Mouse (Mus musculus): ENCODE measurements at regions not wholly inside any gene's neighbourhood (a gene's known extent, or its start where the extent isn't known, plus 50 kb on each side); places are given as distances from the start of the nearest gene placed in this dataset.

GRCm38 (mm10) chr4:105632581-105633358 is 156.9 kb upstream of the Gm12728 start:
- no peak overlapping the region for H3K4me3 ChIP-seq (ENCODE audit: control insufficient read depth in 1 of 2, insufficient read depth in 1 of 2, low read depth in 2 of 2, low read length in 2 of 2)
- no peaks in the 10 kb centered on the region for H3K79me2 ChIP-seq (ENCODE audit: control insufficient read depth, insufficient read depth, low read length, poor library complexity)
- no peaks in the 10 kb centered on the region for H3K9me3 ChIP-seq (replicated peaks; ENCODE audit: insufficient read depth, low read length)
- H3K4me1 ChIP-seq (ENCODE audit: control insufficient read depth in 1 of 2, insufficient read depth in 2 of 2, low read length in 2 of 2) = no peaks in the 10 kb centered on the region
- TF ChIP-seq MYC (IDR thresholded peaks at IDR 0.05; ENCODE audit: low read depth, low read length) (no peak), NELFE (IDR thresholded peaks at IDR 0.05; ENCODE audit: low read depth, low read length) (no peak), CHD1 (IDR thresholded peaks at IDR 0.05; ENCODE audit: low read depth, low read length) (no peak), KAT2A (conservative IDR thresholded peaks at IDR 0.05; ENCODE audit: low read depth, low read length) (no peak), HCFC1 (IDR thresholded peaks at IDR 0.05; ENCODE audit: low read depth, low read length) (no peak), USF1 (IDR thresholded peaks at IDR 0.05; ENCODE audit: low read depth, low read length) (no peak)
- no peak overlapping the region for H3K9ac ChIP-seq (ENCODE audit: control insufficient read depth, low read depth, low read length, poor library complexity, severe bottlenecking)
- no peak overlapping the region for H3K27ac ChIP-seq (ENCODE audit: control insufficient read depth, low read depth, low read length)
- H3K36me3 ChIP-seq (ENCODE audit: control insufficient read depth in 1 of 2, insufficient read depth in 2 of 2, low read length in 2 of 2) = no peaks in the 10 kb centered on the region
- H3K27me3 ChIP-seq (ENCODE audit: control insufficient read depth in 1 of 2, insufficient read depth in 2 of 2, low read length in 2 of 2) = no peaks in the 10 kb centered on the region
- no peak for DNase-seq (ENCODE audit: low read depth, low spot score)

GRCm38 (mm10) chr4:105633789-105634188 is 155.9 kb upstream of the Gm12728 start:
- TF ChIP-seq KAT2A (conservative IDR thresholded peaks at IDR 0.05; ENCODE audit: low read depth, low read length) (no peak), POLR2AphosphoS5 (IDR thresholded peaks at IDR 0.05; ENCODE audit: borderline replicate concordance, low read depth, low read length) (no peak), E2F4 (IDR thresholded peaks at IDR 0.05; ENCODE audit: borderline replicate concordance, low read depth, low read length) (no peak), RCOR1 (IDR thresholded peaks at IDR 0.05; ENCODE audit: low read depth, low read length) (no peak)
- Histone ChIP-seq H3K9ac (ENCODE audit: control insufficient read depth, low read depth, low read length, poor library complexity, severe bottlenecking) (no peak overlapping the region), H3K79me2 (ENCODE audit: control insufficient read depth, insufficient read depth, low read length, poor library complexity) (no peaks in the 10 kb centered on the region), H3K4me1 (ENCODE audit: control insufficient read depth in 1 of 2, insufficient read depth in 2 of 2, low read length in 2 of 2) (no peaks in the 10 kb centered on the region), H3K27me3 (ENCODE audit: control insufficient read depth in 1 of 2, insufficient read depth in 2 of 2, low read length in 2 of 2) (no peaks in the 10 kb centered on the region), H3K27ac (ENCODE audit: control insufficient read depth, low read depth, low read length) (no peak overlapping the region), H3K9me3 (replicated peaks; ENCODE audit: insufficient read depth, low read length) (no peaks in the 10 kb centered on the region), H3K4me3 (ENCODE audit: control insufficient read depth in 1 of 2, insufficient read depth in 1 of 2, low read depth in 2 of 2, low read length in 2 of 2) (no peak overlapping the region), H3K36me3 (ENCODE audit: control insufficient read depth in 1 of 2, insufficient read depth in 2 of 2, low read length in 2 of 2) (no peaks in the 10 kb centered on the region)
- DNase-seq (ENCODE audit: low read depth, low spot score) = no peak

GRCm38 (mm10) chr4:105640793-105641192 is 148.9 kb upstream of the Gm12728 start:
- Histone ChIP-seq H3K79me2 (ENCODE audit: control insufficient read depth, insufficient read depth, low read length, poor library complexity) (no peaks in the 10 kb centered on the region), H3K9ac (ENCODE audit: control insufficient read depth, low read depth, low read length, poor library complexity, severe bottlenecking) (no peak overlapping the region), H3K36me3 (ENCODE audit: control insufficient read depth in 1 of 2, insufficient read depth in 2 of 2, low read length in 2 of 2) (no peaks in the 10 kb centered on the region), H3K27ac (ENCODE audit: control insufficient read depth, low read depth, low read length) (no peak overlapping the region), H3K9me3 (replicated peaks; ENCODE audit: insufficient read depth, low read length) (no peaks in the 10 kb centered on the region), H3K4me1 (ENCODE audit: control insufficient read depth in 1 of 2, insufficient read depth in 2 of 2, low read length in 2 of 2) (no peaks in the 10 kb centered on the region), H3K27me3 (ENCODE audit: control insufficient read depth in 1 of 2, insufficient read depth in 2 of 2, low read length in 2 of 2) (no peaks in the 10 kb centered on the region), H3K4me3 (ENCODE audit: control insufficient read depth in 1 of 2, insufficient read depth in 1 of 2, low read depth in 2 of 2, low read length in 2 of 2) (no peak overlapping the region)
- TF ChIP-seq MYB (IDR thresholded peaks at IDR 0.05; ENCODE audit: low read depth, low read length) (no peak), ZNF384 (IDR thresholded peaks at IDR 0.05; ENCODE audit: low read depth, low read length) (no peak), MAX (IDR thresholded peaks at IDR 0.05; ENCODE audit: low read length) (no peak), CHD2 (IDR thresholded peaks at IDR 0.05; ENCODE audit: low read length) (no peak), MEF2A (IDR thresholded peaks at IDR 0.05; ENCODE audit: extremely low read depth, insufficient replicate concordance, low read depth, low read length, poor library complexity, severe bottlenecking) (no peak), CTCF (IDR thresholded peaks at IDR 0.05 in 2 of 3, conservative IDR thresholded peaks at IDR 0.05 in 1 of 3; ENCODE audit: control insufficient read depth in 1 of 3, insufficient read depth in 1 of 3, low read depth in 2 of 3, low read length in 3 of 3, poor library complexity in 1 of 3, severe bottlenecking in 1 of 3) (no peak), ZC3H11A (IDR thresholded peaks at IDR 0.05; ENCODE audit: low read depth, low read length) (no peak), POLR2AphosphoS5 (IDR thresholded peaks at IDR 0.05; ENCODE audit: borderline replicate concordance, low read depth, low read length) (no peak), JUND (IDR thresholded peaks at IDR 0.05; ENCODE audit: low read depth, low read length) (no peak), CHD1 (IDR thresholded peaks at IDR 0.05; ENCODE audit: low read depth, low read length) (no peak), RCOR1 (IDR thresholded peaks at IDR 0.05; ENCODE audit: low read depth, low read length) (no peak), NELFE (IDR thresholded peaks at IDR 0.05; ENCODE audit: low read depth, low read length) (no peak), MYC (IDR thresholded peaks at IDR 0.05; ENCODE audit: low read depth, low read length) (no peak), MAFK (IDR thresholded peaks at IDR 0.05; ENCODE audit: borderline replicate concordance, low read depth, low read length) (no peak), TAL1 (IDR thresholded peaks at IDR 0.05; ENCODE audit: low read length) (no peak), KAT2A (conservative IDR thresholded peaks at IDR 0.05; ENCODE audit: low read depth, low read length) (no peak), RAD21 (IDR thresholded peaks at IDR 0.05; ENCODE audit: low read depth, low read length) (no peak), NRF1 (IDR thresholded peaks at IDR 0.05; ENCODE audit: insufficient read depth, low read depth, low read length, poor library complexity, severe bottlenecking) (no peak), MAZ (IDR thresholded peaks at IDR 0.05; ENCODE audit: low read depth, low read length) (no peak)
- DNase-seq (ENCODE audit: low read depth, low spot score) = no peak
